Mouse (Mus musculus) kidney, adult 9 months (tissue): ENCODE data around the gene Tmem170b.
"Not testable (repeated sequence)": the region's sequence is repeated elsewhere in the genome, so short reads cannot be mapped to it uniquely, and the experiment has no call there.

ENCODE experiments used
- DNase-seq: peaks from one replicate; pipeline ENCODE4 v3.0.0; 2022

Tmem170b gene

DNA sequence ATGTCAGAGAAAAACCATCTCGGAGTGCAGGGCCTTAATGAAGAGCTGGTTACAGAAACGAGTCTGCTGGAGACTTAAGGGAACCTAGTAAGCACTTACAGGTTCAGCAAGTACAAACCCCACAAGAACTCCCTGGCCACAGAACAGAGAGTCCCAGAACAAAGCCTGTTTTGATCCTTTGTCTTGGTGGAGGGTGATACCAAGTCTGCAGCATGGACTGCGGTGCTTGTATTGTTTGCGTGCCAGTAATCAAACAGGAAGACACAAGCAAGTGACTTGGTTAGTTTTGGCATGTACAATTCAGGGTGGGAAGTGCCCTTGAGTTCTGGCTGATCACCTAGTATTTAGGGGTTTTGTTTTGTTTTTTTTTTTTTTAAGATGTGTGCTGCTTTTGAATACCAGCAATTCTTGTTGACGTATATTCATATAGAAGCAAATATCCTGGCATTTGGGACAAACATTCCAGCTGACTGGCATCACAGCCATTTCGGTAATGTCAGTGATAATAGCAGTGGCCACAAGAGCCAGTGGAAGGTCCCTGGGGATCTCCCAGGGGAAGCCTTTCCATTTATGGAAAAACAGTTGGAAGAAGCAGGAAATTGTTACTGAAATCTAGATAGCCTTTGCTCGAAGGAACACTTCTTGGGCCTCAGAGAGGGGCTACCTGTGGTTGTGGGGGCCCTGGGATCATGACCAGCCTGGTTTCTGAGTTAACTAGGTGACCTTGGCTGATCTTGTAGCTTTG, 64.9 kb downstream of the Tmem170b start:
- DNase-seq = no peak

DNA sequence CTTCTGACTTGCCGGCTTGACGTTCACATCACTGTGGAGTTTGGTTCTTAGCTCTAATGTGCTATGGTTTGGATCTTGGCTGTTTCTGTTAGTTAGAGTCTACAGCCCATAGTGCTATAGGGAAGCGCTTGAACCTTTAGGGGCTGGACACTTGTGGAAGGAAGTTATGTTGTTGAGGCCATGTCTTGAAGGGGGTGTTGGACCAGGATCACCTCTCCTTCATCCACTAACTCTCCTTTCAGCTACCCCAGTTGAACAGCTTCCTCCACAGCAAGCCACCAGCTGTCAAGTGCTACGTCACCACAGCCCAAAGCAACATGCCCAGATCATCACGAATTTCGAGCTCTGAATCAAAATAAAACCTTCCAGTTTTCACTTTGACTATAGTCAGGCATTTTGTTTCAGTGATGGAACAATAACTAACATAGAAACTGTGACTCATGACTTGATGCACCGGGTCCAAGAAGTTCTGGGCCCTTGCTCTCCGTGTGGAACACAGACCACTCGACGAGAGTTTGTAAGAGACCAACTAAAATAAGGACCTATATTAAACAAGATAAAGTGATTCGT, 65.5 kb downstream of the Tmem170b start:
- DNase-seq = no peak

DNA sequence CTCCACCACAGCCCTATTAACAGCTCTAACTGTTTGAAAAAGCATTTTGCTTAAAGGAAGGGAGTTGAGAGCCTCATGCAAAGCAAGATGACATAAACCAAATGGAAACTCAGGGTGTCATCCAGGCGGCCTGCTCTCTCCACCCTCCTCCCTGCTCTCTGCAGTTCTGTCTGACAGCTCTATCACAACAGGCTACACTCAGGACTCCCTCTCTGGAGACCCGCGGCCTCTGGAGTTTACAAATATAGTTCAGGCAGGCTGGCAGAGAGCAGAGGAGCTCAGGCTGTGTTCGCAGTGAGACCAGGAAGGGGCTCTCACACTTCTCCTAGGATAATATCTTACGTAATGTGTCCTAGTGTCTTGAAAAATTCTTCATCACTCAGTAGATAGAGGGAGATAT, 67.2 kb downstream of the Tmem170b start:
- DNase-seq = not testable (repeated sequence)

DNA sequence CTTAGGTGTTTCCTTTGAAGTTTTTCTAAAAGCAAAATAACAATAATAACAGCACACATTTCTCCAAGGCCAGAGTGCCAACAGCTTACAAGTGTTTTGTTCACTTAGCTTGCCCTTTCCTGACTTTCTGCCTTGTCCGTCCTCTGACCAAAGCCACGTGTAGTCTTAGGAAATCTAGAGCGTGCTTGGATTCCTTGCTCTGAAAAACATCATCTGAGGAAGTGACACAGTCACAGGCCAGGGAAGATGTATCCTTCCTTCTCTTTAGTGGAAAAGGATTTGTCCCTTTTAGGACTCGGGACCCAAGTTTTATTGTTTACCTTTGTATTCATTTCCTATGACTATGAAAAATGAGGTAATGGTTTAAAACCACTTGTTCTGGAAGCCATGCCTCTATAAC, 67.8 kb downstream of the Tmem170b start:
- no peak for DNase-seq

DNA sequence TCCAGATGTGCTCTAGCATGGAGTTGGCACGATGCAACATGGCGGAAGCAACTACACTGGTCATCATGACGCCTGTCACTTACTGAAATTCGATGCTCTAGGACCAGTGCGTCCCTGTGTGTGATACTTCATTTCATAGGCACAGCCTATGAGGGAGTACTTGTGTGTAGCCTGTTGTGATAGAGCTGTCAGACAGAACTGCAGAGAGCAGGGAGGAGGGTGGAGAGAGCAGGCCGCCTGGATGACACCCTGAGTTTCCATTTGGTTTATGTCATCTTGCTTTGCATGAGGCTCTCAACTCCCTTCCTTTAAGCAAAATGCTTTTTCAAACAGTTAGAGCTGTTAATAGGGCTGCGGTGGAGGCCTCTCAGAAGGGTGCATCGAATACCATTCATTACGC, 68.9 kb downstream of the Tmem170b start:
- not testable (repeated sequence) for DNase-seq

DNA sequence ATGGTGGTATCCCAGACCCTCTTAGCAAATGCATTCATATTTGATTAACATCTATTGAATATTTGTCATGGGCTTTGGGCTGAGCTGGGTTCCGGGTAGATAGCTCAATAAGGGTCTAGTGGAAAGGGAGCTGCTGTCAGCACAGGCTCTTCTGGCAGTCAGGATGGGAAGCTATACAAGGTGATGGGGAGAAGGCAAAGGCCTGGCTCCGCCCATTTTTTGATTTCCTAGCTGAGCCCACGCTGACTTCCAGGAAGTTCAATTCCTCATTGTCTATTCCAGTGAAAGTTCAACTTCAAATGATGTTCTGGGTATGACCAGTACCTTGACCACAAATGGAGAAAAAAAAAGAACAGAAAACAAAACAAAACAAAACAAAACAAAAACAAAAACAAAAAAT, 69.8 kb downstream of the Tmem170b start:
- no peak for DNase-seq

DNA sequence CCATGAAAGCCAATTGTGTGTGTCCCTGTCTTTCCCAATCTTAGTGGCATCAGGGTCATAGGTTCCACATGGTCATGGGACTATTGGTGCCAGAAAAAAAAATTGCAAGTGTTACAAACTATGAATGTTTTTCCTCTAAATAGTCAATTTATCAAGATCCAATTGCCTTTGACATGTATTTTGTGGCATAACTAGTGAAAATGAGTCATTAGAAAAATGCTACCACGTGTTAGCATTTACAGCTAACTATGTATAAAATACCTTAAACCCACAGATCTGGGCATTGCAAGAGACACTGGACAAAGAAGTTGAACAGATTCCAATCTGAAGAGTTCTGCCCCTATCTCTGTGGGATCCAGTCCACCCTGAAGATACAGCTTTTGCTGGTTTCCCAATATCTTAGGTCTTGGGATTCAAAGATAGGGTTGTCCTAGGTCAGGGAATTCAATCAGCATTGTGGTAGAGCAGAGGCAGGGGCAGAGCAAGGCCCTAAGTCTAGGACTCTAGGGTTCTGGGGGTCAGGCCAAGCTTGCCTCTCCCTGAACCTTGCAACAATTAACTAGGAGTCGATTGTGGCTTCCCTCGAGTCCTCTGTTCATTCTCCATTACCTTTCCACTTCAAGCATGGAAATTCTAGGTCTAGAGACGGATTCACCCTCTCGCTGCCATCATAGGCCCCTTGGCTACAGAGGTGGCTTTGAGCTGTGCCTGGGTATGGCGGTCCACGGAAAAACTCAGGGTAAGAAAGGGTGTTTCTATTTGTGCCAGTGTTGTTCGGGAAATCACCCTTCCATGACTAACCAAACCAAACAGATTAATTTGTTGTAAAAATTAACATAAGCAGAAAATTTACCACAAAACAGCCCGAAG, 70.5 kb downstream of the Tmem170b start:
- DNase-seq = no peak

DNA sequence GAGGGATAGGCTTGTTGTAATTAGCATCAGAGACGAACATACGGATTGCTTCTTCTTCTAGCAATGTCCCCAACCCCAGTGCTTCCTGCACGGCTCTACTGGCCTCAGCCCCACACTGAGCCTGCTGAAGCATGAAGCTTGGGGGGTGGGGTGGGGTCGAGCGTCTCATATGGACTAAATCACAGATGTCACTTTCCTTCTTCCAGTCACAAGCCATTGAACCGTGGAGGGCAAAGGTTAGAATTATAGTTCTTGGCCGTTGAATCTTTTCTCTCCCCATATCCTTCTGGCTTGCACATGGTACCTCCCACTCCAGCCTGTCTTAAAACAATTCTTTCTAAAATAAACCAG, 71.1 kb downstream of the Tmem170b start:
- DNase-seq = peak; percentile 93

DNA sequence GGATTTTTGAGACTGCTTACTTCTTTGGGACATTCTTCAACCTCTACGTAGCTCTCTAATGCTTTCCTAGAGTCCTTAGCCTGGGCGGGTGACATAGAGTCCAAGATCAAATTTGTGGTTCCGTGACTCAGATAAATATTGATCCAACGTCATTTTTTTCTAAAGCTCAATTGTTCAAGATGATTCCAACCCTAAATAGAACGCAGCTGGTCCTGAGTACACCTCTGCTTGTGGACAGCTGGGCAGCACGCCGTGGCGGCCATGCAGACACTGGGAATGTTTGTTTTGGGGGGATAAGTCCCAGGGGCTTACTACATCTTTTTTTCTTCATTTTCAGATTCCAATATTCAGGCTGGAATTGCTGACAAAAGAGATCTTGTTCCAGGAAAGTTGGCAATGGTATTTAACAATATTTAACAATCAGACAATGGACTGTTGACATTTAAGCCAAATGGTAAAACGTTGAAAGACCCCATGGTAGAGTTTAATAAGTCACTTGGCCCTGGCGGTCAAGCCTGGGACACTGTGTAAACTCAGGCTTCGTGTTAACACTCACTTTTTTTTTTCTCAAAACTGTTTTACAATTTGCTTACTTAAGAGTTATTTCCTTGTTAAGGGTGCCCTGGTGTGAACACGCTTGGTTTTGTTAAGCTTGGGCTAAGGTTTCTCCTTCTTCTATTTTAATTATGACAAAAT, 75.3 kb downstream of the Tmem170b start:
- peak; percentile 88 for DNase-seq

DNA sequence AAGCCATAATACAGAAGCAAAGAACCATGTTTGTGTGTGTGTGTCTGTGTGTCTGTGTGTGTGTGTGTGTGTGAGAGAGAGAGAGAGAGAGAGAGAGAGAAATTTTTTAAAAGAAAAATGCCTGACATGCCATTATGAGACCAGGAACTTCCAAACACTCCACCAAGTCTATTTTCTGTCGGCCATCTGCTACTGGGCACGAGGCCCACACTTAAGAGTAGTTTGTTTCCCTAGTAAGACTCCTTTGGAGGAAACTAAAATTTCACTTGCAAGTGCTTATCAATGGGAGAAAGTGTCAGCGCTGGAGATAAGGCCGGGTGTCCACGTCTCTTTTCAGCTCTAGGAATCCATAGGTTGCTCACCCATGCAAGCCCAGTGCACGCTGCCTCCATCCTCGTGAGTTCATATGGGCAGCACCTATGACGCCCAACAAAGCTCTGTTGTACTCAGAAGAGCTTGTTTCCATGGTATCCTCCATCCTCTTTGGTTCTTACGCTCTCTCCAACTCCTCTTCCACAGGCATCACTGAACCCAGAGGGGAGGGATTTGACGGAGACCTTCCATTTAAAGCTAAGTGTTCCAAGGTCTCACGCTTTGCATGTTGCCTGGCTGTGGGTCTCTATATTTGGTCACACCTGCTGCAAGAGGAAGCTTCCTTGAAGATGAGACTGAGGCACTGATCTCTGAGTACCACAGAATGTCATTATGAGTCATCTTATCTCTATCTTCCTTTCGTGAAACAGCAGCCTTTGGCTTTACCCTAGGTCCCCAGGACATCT, 76.8 kb downstream of the Tmem170b start:
- DNase-seq = no peak

DNA sequence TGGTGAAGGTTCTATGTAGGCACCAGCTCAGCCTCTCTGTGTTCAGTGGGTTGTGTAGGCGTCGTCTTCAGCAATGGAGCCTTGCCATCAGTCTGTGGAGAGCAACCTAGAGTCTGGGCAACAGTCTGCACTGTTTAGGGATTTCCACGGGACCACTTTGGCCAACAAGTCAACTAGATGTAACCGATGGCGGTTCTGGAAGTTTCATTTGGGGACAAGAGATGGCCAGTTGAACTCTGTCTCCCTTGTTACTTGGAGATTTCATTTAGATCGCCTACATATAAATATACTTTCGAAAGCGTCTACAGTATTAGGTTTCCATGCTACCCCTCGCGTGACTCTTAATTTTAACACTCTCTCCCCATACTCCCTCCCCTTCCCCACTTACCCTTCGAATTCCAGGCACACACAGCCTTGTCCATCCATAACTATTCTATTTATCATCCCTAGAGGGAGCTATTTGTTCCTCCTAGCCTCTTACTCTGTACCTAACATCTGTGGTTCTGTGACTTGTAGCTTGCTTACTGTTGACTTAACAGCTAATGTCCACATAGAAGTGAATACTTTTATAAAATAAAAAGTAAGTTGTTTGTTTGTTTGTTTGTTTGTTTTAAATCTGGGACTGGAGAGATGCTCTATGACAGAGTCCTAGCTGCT, 77.8 kb downstream of the Tmem170b start:
- no peak for DNase-seq

DNA sequence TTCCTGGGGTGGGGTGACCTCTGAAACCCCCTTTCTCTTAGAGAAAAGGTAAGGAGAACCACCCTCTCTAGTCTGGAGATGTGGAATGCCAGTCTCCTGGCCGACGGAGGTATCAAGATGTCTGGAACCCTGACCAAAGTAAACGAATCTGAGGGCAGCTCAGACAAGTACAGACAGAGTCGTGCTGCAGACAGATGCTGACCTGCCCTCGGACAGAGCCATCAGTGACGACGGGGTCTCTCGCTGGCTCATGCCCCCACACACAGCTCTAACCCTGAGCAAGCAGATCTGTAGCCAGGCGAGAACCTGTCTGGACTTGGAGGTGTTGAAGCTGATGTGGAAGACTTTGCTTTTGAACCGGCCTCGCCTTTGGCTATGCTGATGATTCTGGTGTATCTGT, 79.8 kb downstream of the Tmem170b start:
- no peak for DNase-seq

DNA sequence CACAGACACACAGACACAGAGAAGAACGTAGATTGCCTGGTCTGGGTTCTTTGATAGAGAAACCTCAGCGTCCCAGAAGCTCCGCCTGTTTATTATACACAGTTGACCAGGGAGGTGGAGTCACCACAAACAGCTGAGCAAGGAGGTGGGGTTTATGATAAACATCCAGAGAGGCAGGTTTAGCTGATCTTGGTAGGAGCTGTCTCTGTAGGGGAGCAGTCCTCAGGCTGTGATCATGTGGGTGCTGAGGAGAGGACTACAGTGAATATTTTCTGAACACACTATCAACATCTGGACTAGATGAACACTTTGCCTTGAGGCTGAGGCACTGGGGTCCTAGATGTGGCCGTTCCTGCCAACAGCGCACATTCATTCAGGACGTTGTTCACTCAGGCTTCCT, 83.3 kb downstream of the Tmem170b start:
- peak; percentile 81 for DNase-seq

DNA sequence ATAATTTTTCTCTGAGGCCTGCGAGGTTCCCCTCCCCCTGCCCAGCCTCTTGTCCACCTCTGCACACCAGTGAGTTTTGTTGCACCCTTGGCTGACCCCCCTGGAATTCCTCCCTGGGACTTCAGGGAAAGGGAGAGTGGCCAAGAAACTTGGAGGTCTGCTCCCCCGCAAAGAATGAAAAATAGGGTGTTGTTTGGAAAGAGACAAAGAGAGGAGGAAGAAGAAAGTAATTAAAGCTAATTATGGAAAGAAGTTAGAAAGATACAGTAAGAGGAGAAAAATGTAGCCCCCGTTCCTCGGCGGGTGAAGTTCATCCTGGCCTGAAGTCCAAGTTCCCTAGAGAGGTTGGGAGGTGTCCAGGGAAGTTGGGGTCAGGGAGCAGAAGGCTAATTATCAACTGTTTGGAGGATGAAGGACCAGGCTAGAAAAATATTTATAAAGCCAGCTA, 83.9 kb downstream of the Tmem170b start:
- peak; percentile 95 for DNase-seq
